Mouse (Mus musculus) liver, embryonic 16.5 days (tissue): ENCODE measurements around the gene Cys1. TPM values are rescaled to one million over a fixed set of nuclear protein-coding genes. Genes with fewer than 3 reads are reported as not detected.

Experiments
- ATAC-seq: fragments of 200-750 bp; cut with Nextera tagmentation; 2 replicates; pipeline ENCODE4 v1.8.0; 2017; ENCODE audit warnings: low read depth, mild to moderate bottlenecking, moderate number of reproducible peaks, moderate library complexity
- H3K27ac ChIP-seq: fragments of 300-500 bp; sonication (generic); 2 replicates; pipeline ENCODE4 v1.5.1; 2014; ENCODE audit warnings: mild to moderate bottlenecking, low read length
- H3K27me3 ChIP-seq: fragments of 300-500 bp; sonication (generic); 2 replicates; pipeline ENCODE4 v1.6.1; 2014; ENCODE audit warnings: low read depth, low read length, mixed read lengths; ENCODE audit not compliant: control insufficient read depth, insufficient read depth
- H3K36me3 ChIP-seq: fragments of 300-500 bp; sonication (generic); 2 replicates; pipeline ENCODE4 v1.6.1; 2014; ENCODE audit warnings: mild to moderate bottlenecking; ENCODE audit not compliant: control insufficient read depth, insufficient read depth
- H3K4me1 ChIP-seq: fragments of 300-500 bp; sonication (generic); 2 replicates; pipeline ENCODE4 v1.6.1; 2014; ENCODE audit warnings: low read depth, low read length, mixed read lengths; ENCODE audit not compliant: control insufficient read depth
- H3K4me2 ChIP-seq: fragments of 300-500 bp; sonication (generic); 2 replicates; pipeline ENCODE4 v1.6.1; 2014; ENCODE audit warnings: low read depth, low read length, mixed read lengths
- H3K4me3 ChIP-seq: fragments of 300-500 bp; sonication (generic); 2 replicates; pipeline ENCODE4 v1.5.1; 2014; ENCODE audit warnings: low read depth, mild to moderate bottlenecking, low read length
- H3K9ac ChIP-seq: fragments of 300-500 bp; sonication (generic); 2 replicates; pipeline ENCODE4 v1.6.1; 2014; ENCODE audit warnings: low read depth, low read length
- H3K9me3 ChIP-seq: fragments of 300-500 bp; sonication (generic); replicated peaks from 2 replicates; pipeline ENCODE4 v1.6.1; 2016; ENCODE audit warnings: low read length; ENCODE audit not compliant: control insufficient read depth
- WGBS: fragments of 180-500 bp; shearing (Covaris S2); extraction: QIAGEN DNeasy Blood & Tissue Kit; methylation state at CpG from one replicate; pipeline ENCODE4 v1.1.7; 2014; ENCODE audit not compliant: insufficient replicate concordance; 5-methylcytosine and 5-hydroxymethylcytosine counted together
- polyA plus RNA-seq: library from polyadenylated mRNA; unstranded; fragments of >200 nt; fragmentation: Nextera tagmentation; extraction: Ambion mirVana; gene quantifications from 2 replicates; pipeline ENCODE4 v1.2.1, GENCODE M21; 2015

Gene Cys1
- polyA plus RNA-seq, 1 experiment from 2014 or later: 0.67 TPM

DNA sequence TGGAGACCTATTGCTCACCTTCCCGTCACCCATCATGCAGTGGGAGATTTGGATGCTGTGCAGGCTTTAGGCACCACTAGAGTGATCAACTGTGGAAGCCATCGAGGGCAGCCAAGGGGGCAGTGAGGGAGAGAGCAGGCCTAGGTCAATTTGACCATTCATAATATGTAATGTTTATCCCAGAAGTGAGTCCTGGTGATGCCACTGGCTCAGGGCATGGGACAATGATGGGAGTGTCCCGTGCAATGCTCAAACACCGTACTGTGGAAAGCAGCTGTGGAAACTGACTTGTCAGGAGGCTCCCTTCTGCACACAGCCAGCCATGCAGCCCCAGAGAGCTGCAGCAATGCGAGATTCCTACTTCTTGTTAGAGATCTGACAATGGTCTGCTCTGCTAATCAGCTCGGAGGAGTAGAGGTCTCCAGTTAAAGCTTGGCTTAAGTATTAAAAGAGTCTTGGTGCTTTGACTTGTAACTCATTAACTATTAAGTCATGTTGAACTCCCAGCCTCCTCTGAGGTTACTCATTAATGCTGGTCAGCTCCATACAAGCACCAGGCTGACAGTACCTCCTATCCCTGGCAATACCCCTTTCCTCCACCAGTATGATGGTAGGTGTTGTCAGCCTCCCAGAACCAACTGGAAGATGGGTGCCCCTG is 4.6 kb upstream of the Cys1 start:
- Histone ChIP-seq H3K4me3 (no peak overlapping the region), H3K27ac (peak overlapping the region; percentile 73), H3K27me3 (peaks cover 22% of the 10 kb centered on the region), H3K4me1 (peaks cover 8% of the 10 kb centered on the region), H3K9me3 (no peaks in the 10 kb centered on the region), H3K9ac (no peak overlapping the region), H3K36me3 (no peaks in the 10 kb centered on the region), H3K4me2 (no peak overlapping the region; the same call in 1 of the 2 replicates)
- WGBS: 50% methylated on average over 6 of the region's 6 CpGs
- peak; percentile 87 for ATAC-seq

DNA sequence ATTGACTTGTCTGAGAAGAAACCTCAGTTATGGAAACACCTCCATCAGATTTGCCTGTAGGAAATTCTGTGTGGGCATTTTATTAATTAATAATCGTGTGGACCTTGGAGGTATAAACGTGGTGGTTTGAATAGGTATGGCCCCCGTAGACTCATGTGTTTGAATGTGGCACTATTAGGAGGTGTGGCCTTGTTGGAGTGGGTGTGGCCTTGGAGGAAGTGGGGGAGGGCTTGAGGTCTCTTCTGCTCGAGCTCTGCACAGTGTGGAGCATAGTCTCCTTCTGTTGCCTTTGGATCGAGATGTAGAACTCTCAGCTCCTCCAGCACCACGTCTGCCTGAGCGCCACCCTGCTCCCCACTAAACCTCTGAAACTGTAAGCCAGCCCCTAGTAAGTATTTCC is 1.8 kb upstream of the Cys1 start:
- ATAC-seq: no peak
- Histone ChIP-seq H3K9me3 (no peaks in the 10 kb centered on the region), H3K4me3 (no peak overlapping the region), H3K4me1 (peaks cover 8% of the 10 kb centered on the region), H3K4me2 (no peak overlapping the region), H3K27me3 (peaks cover 44% of the 10 kb centered on the region), H3K36me3 (no peaks in the 10 kb centered on the region), H3K27ac (no peak overlapping the region), H3K9ac (no peak overlapping the region)
- 51% methylated on average over 7 of the region's 7 CpGs for WGBS

DNA sequence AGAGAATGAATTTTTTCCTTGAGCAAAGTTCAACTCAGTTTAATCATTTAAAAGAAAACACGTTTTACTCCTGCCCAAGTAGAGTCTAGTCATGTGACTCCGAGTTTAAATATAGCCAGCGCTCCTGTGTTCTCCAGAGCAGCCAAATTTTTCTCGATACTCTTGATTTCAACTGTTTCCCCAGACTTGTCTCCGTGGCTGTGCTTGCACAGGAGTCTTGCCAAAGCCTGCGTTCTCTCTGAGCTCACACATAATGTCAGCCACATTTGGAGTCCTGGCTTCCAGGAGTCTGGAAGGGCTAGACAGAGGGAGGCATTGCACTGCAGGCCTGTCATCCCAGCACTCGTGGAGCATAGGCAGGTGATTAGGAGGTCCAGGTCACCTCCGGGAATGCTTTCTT is 950 bp upstream of the Cys1 start:
- ATAC-seq: no peak

DNA sequence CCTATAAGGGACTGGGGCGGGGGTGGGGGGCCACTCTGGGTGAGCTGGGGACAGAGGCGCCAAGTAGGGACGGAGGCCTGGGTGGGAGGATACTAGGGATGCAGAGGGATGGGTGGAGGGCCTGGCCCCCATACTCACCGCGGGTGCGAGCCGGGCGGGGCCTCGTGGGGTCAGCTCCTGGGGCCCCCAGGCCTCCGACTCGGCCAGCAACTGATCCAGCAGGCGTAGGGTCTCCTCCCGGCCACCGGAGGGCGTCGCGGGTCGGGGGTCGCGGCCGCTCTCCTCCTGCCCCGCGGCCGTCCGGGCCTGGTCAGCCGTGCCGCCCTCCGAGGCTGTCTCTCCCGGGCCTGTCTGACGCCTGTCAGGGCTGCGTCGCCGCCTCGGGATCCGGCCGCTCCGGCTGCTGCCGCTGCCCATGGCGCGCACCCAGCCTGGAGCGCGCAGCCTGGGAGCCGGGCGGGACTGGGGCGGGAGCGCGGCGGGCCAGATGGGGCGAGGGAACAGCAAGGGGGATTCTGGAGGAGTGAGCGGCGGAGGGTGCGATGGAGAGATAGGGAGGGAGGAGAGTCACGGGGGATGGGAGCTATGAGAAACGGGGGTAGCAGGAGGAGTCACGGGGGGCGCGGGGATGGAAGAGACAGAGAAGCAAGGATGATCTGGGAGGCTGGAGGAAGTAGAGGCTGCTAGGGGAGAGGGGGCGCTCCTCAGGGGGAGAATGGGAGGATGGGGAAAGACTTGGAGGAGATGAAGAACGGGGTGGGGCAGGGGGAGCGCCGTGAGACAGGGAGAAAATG is 924 bp downstream of the Cys1 start:
- no peaks in the 10 kb centered on the region for H3K36me3 ChIP-seq
- peak overlapping the region; percentile 45 for H3K9ac ChIP-seq
- H3K4me1 ChIP-seq: peaks cover 8% of the 10 kb centered on the region
- H3K4me3 ChIP-seq: peak overlapping the region; percentile 53
- peak; percentile 22; the same call in 1 of the 2 replicates for ATAC-seq
- no peaks in the 10 kb centered on the region for H3K9me3 ChIP-seq
- no peak overlapping the region for H3K27ac ChIP-seq
- peaks cover 46% of the 10 kb centered on the region for H3K27me3 ChIP-seq
- WGBS: 3% methylated on average over 53 of the region's 61 CpGs
- H3K4me2 ChIP-seq: peak overlapping the region; percentile 52

More for the DNA sequence above, 950 bp upstream of the Cys1 start:
- H3K9ac ChIP-seq: no peak overlapping the region
- H3K4me2 ChIP-seq: no peak overlapping the region
- peaks cover 46% of the 10 kb centered on the region for H3K27me3 ChIP-seq
- H3K27ac ChIP-seq: no peak overlapping the region
- no peak overlapping the region for H3K4me3 ChIP-seq
- WGBS: 44% methylated on average over 8 of the region's 8 CpGs
- H3K4me1 ChIP-seq: peaks cover 8% of the 10 kb centered on the region
- H3K9me3 ChIP-seq: no peaks in the 10 kb centered on the region
- no peaks in the 10 kb centered on the region for H3K36me3 ChIP-seq

DNA sequence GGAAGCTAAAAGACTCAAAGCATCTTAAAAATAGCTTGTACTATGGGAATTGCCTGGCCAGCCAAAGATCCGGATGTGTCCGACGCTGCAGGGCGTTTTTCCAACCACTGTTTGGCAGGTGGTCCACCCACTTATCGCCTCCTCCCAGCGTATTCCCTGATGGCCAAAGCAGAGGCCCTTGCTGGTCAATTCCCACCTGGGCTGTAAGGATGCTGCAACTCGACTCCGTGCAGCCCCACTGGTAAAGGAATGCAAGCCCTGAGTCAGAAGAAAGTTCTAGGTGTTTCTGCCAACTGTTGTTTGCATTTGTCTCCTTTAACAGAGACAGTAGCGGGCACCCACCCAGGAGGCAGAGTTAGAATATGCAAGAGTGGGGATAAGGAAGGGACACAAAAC is 1.5 kb downstream of the Cys1 start:
- ATAC-seq: no peak
- no peaks in the 10 kb centered on the region for H3K9me3 ChIP-seq
- H3K27me3 ChIP-seq: peaks cover 46% of the 10 kb centered on the region
- 22% methylated on average over 9 of the region's 9 CpGs for WGBS
- H3K36me3 ChIP-seq: no peaks in the 10 kb centered on the region
- no peak overlapping the region for H3K9ac ChIP-seq
- H3K27ac ChIP-seq: no peak overlapping the region
- H3K4me2 ChIP-seq: peak overlapping the region; percentile 52; the same call in 1 of the 2 replicates
- peak overlapping the region; percentile 53 for H3K4me3 ChIP-seq
- H3K4me1 ChIP-seq: peaks cover 8% of the 10 kb centered on the region

DNA sequence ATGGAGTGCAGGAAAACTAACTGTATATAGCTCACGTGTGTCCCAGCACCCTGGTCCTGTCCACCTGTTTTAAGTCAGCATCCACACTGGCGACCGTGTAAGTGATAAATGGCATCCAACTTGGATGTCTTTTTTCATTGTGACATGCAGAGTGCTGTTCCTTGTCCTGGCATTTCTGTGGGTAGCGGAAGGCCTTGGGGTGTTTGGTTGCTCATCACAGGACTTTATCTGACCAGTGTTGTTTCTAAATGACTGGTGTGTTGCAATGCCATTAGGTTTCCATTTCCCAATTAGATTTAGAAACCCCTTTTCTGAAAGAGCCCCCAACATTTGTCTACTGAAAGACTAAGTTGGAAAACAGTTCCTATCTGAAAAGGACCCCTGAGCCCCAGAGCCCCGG is 19.5 kb downstream of the Cys1 start:
- 86% methylated on average over 5 of the region's 5 CpGs for WGBS
- ATAC-seq: no peak
- no peak overlapping the region for H3K9ac ChIP-seq

DNA sequence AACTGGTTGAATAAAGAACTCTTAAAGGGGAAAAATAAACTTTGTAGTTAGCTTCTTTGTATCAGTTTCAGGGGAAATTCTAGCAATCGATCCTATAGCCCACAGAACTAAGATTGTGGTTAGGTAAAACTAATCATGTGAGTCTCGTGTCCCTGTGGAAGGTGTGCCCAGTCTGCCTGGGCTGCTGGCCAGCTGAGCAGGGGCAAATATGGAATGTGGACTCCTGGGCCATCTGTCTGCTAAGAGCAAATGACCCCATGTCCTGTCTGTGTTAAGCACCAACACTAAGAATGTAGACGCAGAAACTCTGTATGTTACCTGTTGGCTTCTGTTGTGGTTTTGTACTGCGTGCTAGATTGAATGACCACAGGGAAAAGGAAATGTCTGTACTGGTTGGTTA is 20.5 kb downstream of the Cys1 start:
- Histone ChIP-seq H3K9ac (no peak overlapping the region), H3K27ac (peak overlapping the region; percentile 21; the same call in 1 of the 2 replicates), H3K27me3 (no peaks in the 10 kb centered on the region), H3K36me3 (peaks cover 44% of the 10 kb centered on the region), H3K4me2 (no peak overlapping the region), H3K4me1 (peaks cover 28% of the 10 kb centered on the region), H3K9me3 (no peaks in the 10 kb centered on the region), H3K4me3 (no peak overlapping the region)
- WGBS: 48% methylated on average over 4 of the region's 4 CpGs
- peak; percentile 77 for ATAC-seq

More for the DNA sequence above, 19.5 kb downstream of the Cys1 start:
- peaks cover 35% of the 10 kb centered on the region for H3K36me3 ChIP-seq
- no peaks in the 10 kb centered on the region for H3K27me3 ChIP-seq
- H3K4me1 ChIP-seq: peaks cover 20% of the 10 kb centered on the region
- H3K4me2 ChIP-seq: no peak overlapping the region
- no peak overlapping the region for H3K27ac ChIP-seq
- no peak overlapping the region for H3K4me3 ChIP-seq
- no peaks in the 10 kb centered on the region for H3K9me3 ChIP-seq

DNA sequence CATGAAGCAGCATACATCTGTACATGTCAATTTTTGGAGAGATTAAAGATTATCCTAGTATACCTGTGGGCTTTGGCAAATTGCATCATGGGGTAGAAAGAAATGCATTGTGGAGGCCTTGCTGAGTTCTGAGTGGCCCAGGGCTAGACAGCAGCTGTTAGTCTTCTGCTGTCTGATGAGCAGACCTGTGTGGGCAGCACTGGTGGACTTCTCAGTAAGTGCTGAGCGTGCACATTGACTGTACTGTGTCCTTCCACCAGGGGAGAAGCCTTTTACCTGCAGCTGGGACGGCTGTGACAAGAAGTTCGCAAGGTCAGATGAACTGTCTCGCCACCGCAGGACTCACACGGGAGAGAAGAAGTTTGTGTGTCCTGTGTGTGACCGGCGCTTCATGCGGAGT is 21.7 kb downstream of the Cys1 start:
- Histone ChIP-seq H3K4me2 (no peak overlapping the region), H3K4me1 (peaks cover 40% of the 10 kb centered on the region), H3K4me3 (no peak overlapping the region), H3K9me3 (no peaks in the 10 kb centered on the region), H3K9ac (no peak overlapping the region), H3K27ac (no peak overlapping the region), H3K36me3 (peaks cover 56% of the 10 kb centered on the region), H3K27me3 (no peaks in the 10 kb centered on the region)
- no peak for ATAC-seq
- WGBS: 93% methylated on average over 9 of the region's 9 CpGs

DNA sequence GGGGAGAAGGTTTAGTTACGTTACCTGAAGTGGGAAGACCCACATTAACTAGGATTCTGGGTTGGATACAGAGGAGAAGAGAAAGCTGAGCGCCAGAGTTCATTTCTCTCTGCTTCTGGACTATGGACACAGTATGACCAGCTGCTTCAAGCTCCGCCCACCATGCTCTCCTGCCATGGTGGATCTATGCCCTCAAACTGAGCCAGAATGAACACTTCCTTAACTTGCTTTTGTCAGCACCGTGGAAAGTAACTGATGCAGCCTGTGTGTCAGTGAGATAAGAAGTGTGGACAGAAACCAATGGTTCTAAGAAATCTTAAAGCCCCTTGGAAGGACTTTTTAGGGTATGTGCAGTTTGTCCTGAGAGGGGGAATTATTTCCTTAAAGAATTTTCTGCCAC is 22.6 kb downstream of the Cys1 start:
- no peaks in the 10 kb centered on the region for H3K27me3 ChIP-seq
- H3K9me3 ChIP-seq: no peaks in the 10 kb centered on the region
- no peak overlapping the region for H3K4me2 ChIP-seq
- ATAC-seq: no peak
- peaks cover 65% of the 10 kb centered on the region for H3K36me3 ChIP-seq
- H3K27ac ChIP-seq: no peak overlapping the region
- no peak overlapping the region for H3K9ac ChIP-seq
- no peak overlapping the region for H3K4me3 ChIP-seq
- peaks cover 49% of the 10 kb centered on the region for H3K4me1 ChIP-seq
- 60% methylated on average over 4 of the region's 4 CpGs for WGBS
